In genomic region chr4:123022896-123023295, GRCm38 (mm10) we compare ENCODE assay signal across 18 mouse cellular contexts.
"Had no signal": no experiment of that assay in that cellular context is flagged by ENCODE, and none has a peak within 500 bp of the region (broad histone marks: within the 10 kb centered on the region; RNA-seq: fewer than 3 reads in every experiment).

No protein-coding gene starts in this region.

- H3K9me3 ChIP-seq: liver, embryonic 13.5 days; midbrain, embryonic 10.5 days; neural tube, embryonic 13.5 days had no signal

- DNase-seq: kidney, adult 2 months; kidney, postnatal 10 days; kidney, postnatal 4 days; layer of hippocampus, postnatal 36 days; liver, embryonic 13.5 days; lung, embryonic 14.5 days; lung, postnatal 36 days; midbrain, embryonic 14.5 days; retina, postnatal 1 day; thymus, adult 2 months; thymus, postnatal 14 days; thymus, postnatal 4 days had no signal

- ATAC-seq: intestine, postnatal 0 days; lung, postnatal 0 days had no signal

- H3K27me3 ChIP-seq: liver, embryonic 13.5 days; megakaryocyte, embryonic 14.5 days; neural tube, embryonic 13.5 days had no signal

- H3K4me3 ChIP-seq: left cerebral cortex, adult 2 months; liver, embryonic 13.5 days; megakaryocyte, embryonic 14.5 days; midbrain, embryonic 10.5 days; neural tube, embryonic 13.5 days had no signal

- H3K27ac ChIP-seq: left cerebral cortex, adult 2 months; liver, embryonic 13.5 days; midbrain, embryonic 10.5 days; neural tube, embryonic 13.5 days had no signal

- H3K9ac ChIP-seq: liver, embryonic 13.5 days; lung, embryonic 14.5 days; neural tube, embryonic 13.5 days had no signal

- H3K4me2 ChIP-seq: liver, embryonic 13.5 days; lung, embryonic 14.5 days; neural tube, embryonic 13.5 days had no signal
